11 mouse cellular contexts compared by ENCODE assay signal in the genomic region with DNA sequence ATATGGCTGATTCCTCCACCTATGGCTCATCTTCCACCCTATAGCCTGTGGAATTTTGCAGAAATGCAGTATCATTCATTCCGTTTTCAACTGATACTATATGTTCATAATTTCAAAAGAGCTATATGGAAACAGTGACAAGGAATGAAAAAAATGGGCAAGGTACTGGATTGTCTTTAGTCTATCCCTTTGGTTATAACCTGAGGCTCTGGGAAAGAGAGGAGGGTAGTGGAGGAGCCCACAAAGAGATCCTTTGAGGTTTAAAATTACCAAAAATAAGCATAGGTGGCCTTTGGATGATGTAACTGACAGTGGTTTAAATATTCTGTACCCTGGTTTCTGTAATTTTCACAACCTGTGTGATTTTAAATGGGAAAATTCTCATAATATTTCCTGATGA. TPM values are rescaled to one million over a fixed set of nuclear protein-coding genes. Genes with fewer than 3 reads are reported as not detected.
A peak's percentile ranks its signal among the peaks of the same experiment; 100 is the strongest.
DNase-seq lines count a peak whose midpoint lies in the region; ATAC-seq lines count a peak whose summit lies in the region.
"Had no signal": no experiment of that assay in that cellular context is flagged by ENCODE, and none has a peak within 500 bp of the region (broad histone marks: within the 10 kb centered on the region; RNA-seq: fewer than 3 reads in every experiment).

No protein-coding gene starts in this region.

- peaks cover 26% of the 10 kb centered on the region for H3K27me3 ChIP-seq in heart, embryonic 15.5 days
- H3K27me3 ChIP-seq in embryonic facial prominence, embryonic 11.5 days (ENCODE audit: control insufficient read depth, insufficient read depth, low read length): peaks cover 2% of the 10 kb centered on the region
- peaks cover 24% of the 10 kb centered on the region for H3K27me3 ChIP-seq in hindbrain, embryonic 12.5 days
- peaks cover 29% of the 10 kb centered on the region for H3K27me3 ChIP-seq in midbrain, embryonic 13.5 days

- H3K36me3 ChIP-seq in heart, embryonic 15.5 days: no peaks in the 10 kb centered on the region
- no peaks in the 10 kb centered on the region for H3K36me3 ChIP-seq in embryonic facial prominence, embryonic 11.5 days (replicated peaks; ENCODE audit: control insufficient read depth, insufficient read depth, low read depth, low read length)
- H3K36me3 ChIP-seq in hindbrain, embryonic 12.5 days: no peaks in the 10 kb centered on the region
- no peaks in the 10 kb centered on the region for H3K36me3 ChIP-seq in midbrain, embryonic 13.5 days

- H3K27ac ChIP-seq in heart, embryonic 15.5 days: no peak overlapping the region
- H3K27ac ChIP-seq in embryonic facial prominence, embryonic 11.5 days (replicated peaks; ENCODE audit: low read depth, low read length): no peak overlapping the region
- no peak overlapping the region; the same call in 1 of the 2 replicates for H3K27ac ChIP-seq in hindbrain, embryonic 12.5 days
- peak overlapping the region; percentile 93 for H3K27ac ChIP-seq in midbrain, embryonic 13.5 days
- H3K27ac ChIP-seq: liver, embryonic 14.5 days had no signal

- intact Hi-C loops in heart, postnatal 10 days (cut with DNase I): no loop called here

- H3K4me2 ChIP-seq in heart, embryonic 15.5 days: peak overlapping the region; percentile 65
- peak overlapping the region; percentile 47; the same call in 1 of the 2 replicates for H3K4me2 ChIP-seq in embryonic facial prominence, embryonic 11.5 days (ENCODE audit: low read depth, low read length)
- peak overlapping the region; percentile 50 for H3K4me2 ChIP-seq in hindbrain, embryonic 12.5 days (replicated peaks)
- H3K4me2 ChIP-seq in midbrain, embryonic 13.5 days (replicated peaks): peak overlapping the region; percentile 52

- WGBS in heart, embryonic 15.5 days: 19% methylated on average over 1 of the region's 1 CpGs
- WGBS in embryonic facial prominence, embryonic 11.5 days: 29% methylated on average over 1 of the region's 1 CpGs
- 37% methylated on average over 1 of the region's 1 CpGs for WGBS in hindbrain, embryonic 12.5 days
- 40% methylated on average over 1 of the region's 1 CpGs for WGBS in midbrain, embryonic 13.5 days

- no peaks in the 10 kb centered on the region for H3K4me1 ChIP-seq in heart, embryonic 15.5 days (replicated peaks)
- H3K4me1 ChIP-seq in embryonic facial prominence, embryonic 11.5 days (ENCODE audit: control insufficient read depth, insufficient read depth, low read length): no peaks in the 10 kb centered on the region
- no peaks in the 10 kb centered on the region for H3K4me1 ChIP-seq in hindbrain, embryonic 12.5 days
- H3K4me1 ChIP-seq in midbrain, embryonic 13.5 days (replicated peaks): no peaks in the 10 kb centered on the region

- no peak for DNase-seq in heart, postnatal 10 days
- no peak for DNase-seq in embryonic facial prominence, embryonic 11.5 days (ENCODE audit: low spot score)
- no peak for DNase-seq in retina, postnatal 1 day
- no peak for DNase-seq in ovary, postnatal 36 days (ENCODE audit: low spot score)
- DNase-seq: thymus, adult 18-20 months had no signal

- H3K9me3 ChIP-seq in heart, embryonic 15.5 days (replicated peaks): no peaks in the 10 kb centered on the region
- H3K9me3 ChIP-seq in embryonic facial prominence, embryonic 11.5 days (replicated peaks; ENCODE audit: control insufficient read depth, low read length): no peaks in the 10 kb centered on the region
- H3K9me3 ChIP-seq in hindbrain, embryonic 12.5 days (replicated peaks): no peaks in the 10 kb centered on the region
- H3K9me3 ChIP-seq in midbrain, embryonic 13.5 days: no peaks in the 10 kb centered on the region

- H3K9ac ChIP-seq in heart, embryonic 15.5 days: no peak overlapping the region
- no peak overlapping the region for H3K9ac ChIP-seq in embryonic facial prominence, embryonic 11.5 days (replicated peaks; ENCODE audit: low read length)
- H3K9ac ChIP-seq in hindbrain, embryonic 12.5 days: no peak overlapping the region
- H3K9ac ChIP-seq in midbrain, embryonic 13.5 days (replicated peaks): no peak overlapping the region
- H3K9ac ChIP-seq: liver, embryonic 14.5 days had no signal

- H3K4me3 ChIP-seq in heart, embryonic 15.5 days: peak overlapping the region; percentile 49
- H3K4me3 ChIP-seq in embryonic facial prominence, embryonic 11.5 days (ENCODE audit: low read depth, low read length): no peak overlapping the region
- H3K4me3 ChIP-seq in hindbrain, embryonic 12.5 days: peak overlapping the region; percentile 46
- H3K4me3 ChIP-seq in midbrain, embryonic 13.5 days (replicated peaks): peak overlapping the region; percentile 56

- ATAC-seq in heart, embryonic 15.5 days (replicated peaks; ENCODE audit: insufficient number of reproducible peaks, insufficient read depth, low FRiP score, low read depth): no peak
- no peak for ATAC-seq in embryonic facial prominence, embryonic 11.5 days (replicated peaks; ENCODE audit: insufficient number of reproducible peaks, low FRiP score, low TSS enrichment, low read depth)
- peak; percentile 42 for ATAC-seq in hindbrain, embryonic 12.5 days (ENCODE audit: low FRiP score)
- ATAC-seq in midbrain, embryonic 13.5 days: peak; percentile 64
- ATAC-seq in megakaryocyte progenitor cell, adult 5-6 weeks (replicated peaks; ENCODE audit: poor library complexity): no peak

RNA-seq across cellular contexts. Expression of a gene that starts 0.4 kb away (rescaled TPM):
- polyA plus RNA-seq in heart, embryonic 15.5 days (2015; fragmentation: Nextera tagmentation; extraction: Ambion mirVana): 0.63 and 1.0 TPM in 2 replicates
- total RNA-seq in heart, postnatal 10 days (2021): under 1 TPM in 1 of 2 experiments, not detected in 1; 0.10 TPM
- polyA plus RNA-seq in embryonic facial prominence, embryonic 11.5 days (2014; fragmentation: Nextera tagmentation; extraction: Ambion mirVana): 11.6 and 13.9 TPM in 2 replicates
- polyA plus RNA-seq in hindbrain, embryonic 12.5 days (2016; fragmentation: Nextera tagmentation; extraction: Ambion mirVana): 40.1 and 42.2 TPM in 2 replicates
- 62.5 and 71.8 TPM in 2 replicates for polyA plus RNA-seq in midbrain, embryonic 13.5 days (2015; fragmentation: Nextera tagmentation; extraction: Ambion mirVana)
- not detected in 2 replicates for total RNA-seq in megakaryocyte progenitor cell, adult 5-6 weeks (2015)
- total RNA-seq in megakaryocyte progenitor cell, adult 5-6 weeks (2017): not detected in 2 replicates
- total RNA-seq: hematopoietic stem cell, adult 5-6 weeks had no signal

Comparison
In these comparisons a context has a peak if more than half of its experiments do, and no peak if none do; other contexts are left out.
1. ATAC-seq: peak in hindbrain, embryonic 12.5 days (single experiment) and midbrain, embryonic 13.5 days (single experiment); none in heart, embryonic 15.5 days (single experiment), embryonic facial prominence, embryonic 11.5 days (single experiment) and megakaryocyte progenitor cell, adult 5-6 weeks (single experiment).
2. Peak in every context shown above with its lines, with median percentiles within 50 percentile points of each other: H3K4me2 ChIP-seq.